Mouse (Mus musculus) erythroblast, embryonic 14.5 days (primary cell): Measurements from ENCODE around the gene Kcnj1.

ENCODE experiments used
- GATA1 ChIP-seq: IDR thresholded peaks from 2 replicates; pipeline ENCODE4 v1.6.1; 2012; ENCODE audit warnings: low read length, inconsistent platforms, mixed read lengths
- TAL1 ChIP-seq: IDR thresholded peaks from 3 replicates; pipeline ENCODE4 v1.6.1; 2012; ENCODE audit warnings: low read length, inconsistent platforms, mixed read lengths

- TF ChIP-seq TAL1 (no peak), GATA1 (no peak)
Measured at GRCm38 (mm10) chr9:32410671-32411070, 38.4 kb downstream of the Kcnj1 start.
